Mouse (Mus musculus): ENCODE data around the gene Tecr.

DNA sequence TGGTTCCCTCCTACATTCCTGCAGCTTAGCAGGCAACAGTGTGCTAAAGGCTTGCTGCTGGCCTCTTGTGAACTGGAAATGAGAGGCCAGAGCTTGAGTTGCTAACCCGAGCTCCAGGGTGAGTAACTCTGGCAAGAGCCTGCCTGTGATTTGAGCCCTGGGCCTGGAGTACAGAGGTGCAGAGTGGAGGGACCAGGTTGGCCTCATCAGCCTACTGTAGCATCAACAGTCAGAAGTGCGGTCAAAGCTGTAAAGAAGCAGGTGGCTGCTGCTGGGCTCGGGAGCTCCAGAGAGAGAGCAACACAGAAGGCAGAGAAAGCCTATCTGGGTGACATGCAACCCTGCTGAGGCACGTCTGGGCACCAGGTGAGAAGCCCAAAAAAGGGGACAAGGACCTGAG lies 38.6 kb downstream of the Tecr start:
- TF ChIP-seq CTCF (IDR thresholded peaks at IDR 0.05; ENCODE audit: low read depth) = no peak
- TF ChIP-seq EP300 (optimal IDR thresholded peaks at IDR 0.05) = no peak

Data from stomach, postnatal 0 days (tissue).